Mouse (Mus musculus): Measurements from ENCODE around the gene Rnf13. TPM values are rescaled to one million over a fixed set of nuclear protein-coding genes. Genes with fewer than 3 reads are reported as not detected.

The Rnf13 gene
- 34.9 and 43.0 TPM in 2 replicates for polyA plus RNA-seq (2012; rRNA removed)
- polyA plus RNA-seq (2014; fragmentation: Nextera tagmentation; extraction: Ambion mirVana), result 76.5 and 87.9 TPM in 2 replicates

GRCm38 (mm10) chr3:57735511-57736370, at the start of gene Rnf13:
Gene Rnf13 (plus strand): TSS chr3:57736062.
- ATAC-seq (ENCODE audit: low FRiP score, low read depth), result peak; percentile 99
- peak; percentile 96 for DNase-seq (ENCODE audit: low spot score)
- no peaks in the 10 kb centered on the region for H3K27me3 ChIP-seq (ENCODE audit: control insufficient read depth, insufficient read depth, low read length)
- H3K4me1 ChIP-seq (ENCODE audit: control insufficient read depth, insufficient read depth, low read length), result 0 out of 2 replicates have a peak, but pooled peaks cover 10% of the 10 kb centered on the region
- peak within 1 kb of the TSS; percentile 70 for H3K4me2 ChIP-seq (replicated peaks; ENCODE audit: low read depth, low read length, severe bottlenecking)
- peak within 1 kb of the TSS; percentile 92 for H3K27ac ChIP-seq (replicated peaks; ENCODE audit: low read depth, low read length)
- peak; percentile 58; the same call in 1 of the 2 replicates for TF ChIP-seq POLR2A (IDR thresholded peaks at IDR 0.05; ENCODE audit: borderline replicate concordance, extremely low read depth, insufficient read depth, insufficient read length)
- H3K9ac ChIP-seq (ENCODE audit: low read depth, low read length, severe bottlenecking), result peak within 1 kb of the TSS; percentile 78
- H3K4me3 ChIP-seq (replicated peaks; ENCODE audit: low read length), result peak within 1 kb of the TSS; percentile 74
- H3K36me3 ChIP-seq (ENCODE audit: control insufficient read depth, insufficient read depth, low read length), result no peaks in the 10 kb centered on the region
- under 1% methylated on average over 59 of the region's 59 CpGs for WGBS
- no peaks in the 10 kb centered on the region for H3K9me3 ChIP-seq (ENCODE audit: control insufficient read depth, low read length)

GRCm38 (mm10) chr3:57691772-57692171, 44.1 kb upstream of the Rnf13 start:
- Histone ChIP-seq H3K27me3 (ENCODE audit: control insufficient read depth, insufficient read depth, low read length) (no peaks in the 10 kb centered on the region), H3K9me3 (ENCODE audit: control insufficient read depth, low read length) (no peaks in the 10 kb centered on the region), H3K36me3 (ENCODE audit: control insufficient read depth, insufficient read depth, low read length) (no peaks in the 10 kb centered on the region), H3K4me3 (replicated peaks; ENCODE audit: low read length) (no peak overlapping the region), H3K9ac (ENCODE audit: low read depth, low read length, severe bottlenecking) (no peak overlapping the region), H3K4me2 (replicated peaks; ENCODE audit: low read depth, low read length, severe bottlenecking) (no peak overlapping the region), H3K4me1 (ENCODE audit: control insufficient read depth, insufficient read depth, low read length) (no peaks in the 10 kb centered on the region), H3K27ac (replicated peaks; ENCODE audit: low read depth, low read length) (no peak overlapping the region)
- no peak for TF ChIP-seq POLR2A (IDR thresholded peaks at IDR 0.05; ENCODE audit: borderline replicate concordance, extremely low read depth, insufficient read depth, insufficient read length)
- WGBS, result 79% methylated on average over 4 of the region's 4 CpGs
- ATAC-seq (ENCODE audit: low FRiP score, low read depth) (no peak), DNase-seq (ENCODE audit: low spot score) (no peak)

- no peak within 1 kb of the TSS for H3K4me2 ChIP-seq (replicated peaks; ENCODE audit: low read depth, low read length, severe bottlenecking)
- ATAC-seq (ENCODE audit: low FRiP score, low read depth) (no peak), DNase-seq (ENCODE audit: low spot score) (no peak)
- H3K4me3 ChIP-seq (replicated peaks; ENCODE audit: low read length), result no peak within 1 kb of the TSS
- no peaks in the 10 kb centered on the region for H3K36me3 ChIP-seq (ENCODE audit: control insufficient read depth, insufficient read depth, low read length)
- H3K4me1 ChIP-seq (ENCODE audit: control insufficient read depth, insufficient read depth, low read length), result no peaks in the 10 kb centered on the region
- H3K9me3 ChIP-seq (ENCODE audit: control insufficient read depth, low read length), result no peaks in the 10 kb centered on the region
- no peak for TF ChIP-seq POLR2A (IDR thresholded peaks at IDR 0.05; ENCODE audit: borderline replicate concordance, extremely low read depth, insufficient read depth, insufficient read length)
- no peak within 1 kb of the TSS for H3K27ac ChIP-seq (replicated peaks; ENCODE audit: low read depth, low read length)
- no peak within 1 kb of the TSS for H3K9ac ChIP-seq (ENCODE audit: low read depth, low read length, severe bottlenecking)
- 55% methylated on average over 2 of the region's 2 CpGs for WGBS
- H3K27me3 ChIP-seq (ENCODE audit: control insufficient read depth, insufficient read depth, low read length), result no peaks in the 10 kb centered on the region
Observed at GRCm38 (mm10) chr3:57692719-57693118, 43.1 kb upstream of the Rnf13 start, which contains the start of gene Ankub1. Gene Ankub1 (minus strand): TSS chr3:57692799.

- Histone ChIP-seq H3K9ac (ENCODE audit: low read depth, low read length, severe bottlenecking) (no peak overlapping the region), H3K4me1 (ENCODE audit: control insufficient read depth, insufficient read depth, low read length) (no peaks in the 10 kb centered on the region), H3K27ac (replicated peaks; ENCODE audit: low read depth, low read length) (no peak overlapping the region), H3K9me3 (ENCODE audit: control insufficient read depth, low read length) (no peaks in the 10 kb centered on the region), H3K4me2 (replicated peaks; ENCODE audit: low read depth, low read length, severe bottlenecking) (no peak overlapping the region), H3K27me3 (ENCODE audit: control insufficient read depth, insufficient read depth, low read length) (no peaks in the 10 kb centered on the region), H3K4me3 (replicated peaks; ENCODE audit: low read length) (no peak overlapping the region), H3K36me3 (ENCODE audit: control insufficient read depth, insufficient read depth, low read length) (no peaks in the 10 kb centered on the region)
- DNase-seq (ENCODE audit: low spot score) (no peak), ATAC-seq (ENCODE audit: low FRiP score, low read depth) (no peak)
- no peak for TF ChIP-seq POLR2A (IDR thresholded peaks at IDR 0.05; ENCODE audit: borderline replicate concordance, extremely low read depth, insufficient read depth, insufficient read length)
- 94% methylated on average over 4 of the region's 4 CpGs for WGBS
Observed at GRCm38 (mm10) chr3:57696249-57696648, 39.6 kb upstream of the Rnf13 start.

GRCm38 (mm10) chr3:57696779-57697178, 39.1 kb upstream of the Rnf13 start:
- Histone ChIP-seq H3K9me3 (ENCODE audit: control insufficient read depth, low read length) (no peaks in the 10 kb centered on the region), H3K27me3 (ENCODE audit: control insufficient read depth, insufficient read depth, low read length) (no peaks in the 10 kb centered on the region), H3K27ac (replicated peaks; ENCODE audit: low read depth, low read length) (no peak overlapping the region), H3K4me2 (replicated peaks; ENCODE audit: low read depth, low read length, severe bottlenecking) (no peak overlapping the region), H3K4me1 (ENCODE audit: control insufficient read depth, insufficient read depth, low read length) (no peaks in the 10 kb centered on the region), H3K4me3 (replicated peaks; ENCODE audit: low read length) (no peak overlapping the region), H3K36me3 (ENCODE audit: control insufficient read depth, insufficient read depth, low read length) (no peaks in the 10 kb centered on the region), H3K9ac (ENCODE audit: low read depth, low read length, severe bottlenecking) (no peak overlapping the region)
- TF ChIP-seq POLR2A (IDR thresholded peaks at IDR 0.05; ENCODE audit: borderline replicate concordance, extremely low read depth, insufficient read depth, insufficient read length), result no peak
- DNase-seq (ENCODE audit: low spot score) (no peak), ATAC-seq (ENCODE audit: low FRiP score, low read depth) (no peak)
- WGBS, result 92% methylated on average over 9 of the region's 9 CpGs

All from limb, embryonic 14.5 days (tissue).